Mouse (Mus musculus): ENCODE measurements around the gene Pacsin2.
A peak's percentile ranks its signal among the peaks of the same experiment; 100 is the strongest.
"Not testable (repeated sequence)": the region's sequence is repeated elsewhere in the genome, so short reads cannot be mapped to it uniquely, and the experiment has no call there.

Gene Pacsin2

GRCm38 (mm10) chr15:83375136-83375535, 89.3 kb downstream of the Pacsin2 start:
- peak; percentile 70 for DNase-seq (ENCODE audit: low read depth, low spot score)

GRCm38 (mm10) chr15:83374076-83374475, 90.3 kb downstream of the Pacsin2 start:
- DNase-seq (ENCODE audit: low read depth, low spot score) = no peak

GRCm38 (mm10) chr15:83368702-83369101, 95.7 kb downstream of the Pacsin2 start:
- DNase-seq (ENCODE audit: low read depth, low spot score) = not testable (repeated sequence)

GRCm38 (mm10) chr15:83368261-83368660, 96.1 kb downstream of the Pacsin2 start:
- no peak for DNase-seq (ENCODE audit: low read depth, low spot score)

GRCm38 (mm10) chr15:83366933-83367552, 97.4 kb downstream of the Pacsin2 start:
- DNase-seq (ENCODE audit: low read depth, low spot score) = no peak

- DNase-seq (ENCODE audit: low read depth, low spot score) = no peak
These were observed 98.7 kb downstream of the Pacsin2 start for GRCm38 (mm10) chr15:83365697-83366096.

GRCm38 (mm10) chr15:83364194-83364593, 100.2 kb downstream of the Pacsin2 start:
- DNase-seq (ENCODE audit: low read depth, low spot score) = no peak

- not testable (repeated sequence) for DNase-seq (ENCODE audit: low read depth, low spot score)
These were observed 101.6 kb downstream of the Pacsin2 start for GRCm38 (mm10) chr15:83362813-83363212.

GRCm38 (mm10) chr15:83360899-83361298, 103.5 kb downstream of the Pacsin2 start:
- not testable (repeated sequence) for DNase-seq (ENCODE audit: low read depth, low spot score)

- DNase-seq (ENCODE audit: low read depth, low spot score) = no peak
These were observed 104.3 kb downstream of the Pacsin2 start for GRCm38 (mm10) chr15:83360140-83360539.

GRCm38 (mm10) chr15:83358476-83358875, 105.9 kb downstream of the Pacsin2 start:
- DNase-seq (ENCODE audit: low read depth, low spot score) = no peak

- DNase-seq (ENCODE audit: low read depth, low spot score) = no peak
These were observed 112.9 kb downstream of the Pacsin2 start for GRCm38 (mm10) chr15:83351546-83351945.

GRCm38 (mm10) chr15:83350859-83351258, 113.5 kb downstream of the Pacsin2 start:
- DNase-seq (ENCODE audit: low read depth, low spot score) = no peak

GRCm38 (mm10) chr15:83349954-83350711, 114.3 kb downstream of the Pacsin2 start, which contains the start of gene Arfgap3:
TSS of gene Arfgap3 (minus strand) at chr15:83350247.
- peak; percentile 82 for DNase-seq (ENCODE audit: low read depth, low spot score)

- DNase-seq (ENCODE audit: low read depth, low spot score) = peak; percentile 21
These were observed 115.0 kb downstream of the Pacsin2 start for GRCm38 (mm10) chr15:83349225-83349953.

GRCm38 (mm10) chr15:83348747-83349146, 115.7 kb downstream of the Pacsin2 start:
- no peak for DNase-seq (ENCODE audit: low read depth, low spot score)

GRCm38 (mm10) chr15:83345898-83346529, 118.4 kb downstream of the Pacsin2 start:
- DNase-seq (ENCODE audit: low read depth, low spot score) = no peak

- DNase-seq (ENCODE audit: low read depth, low spot score) = peak; percentile 47
These were observed 119.5 kb downstream of the Pacsin2 start for GRCm38 (mm10) chr15:83344956-83345355.

- DNase-seq (ENCODE audit: low read depth, low spot score) = no peak
These were observed 120.2 kb downstream of the Pacsin2 start for GRCm38 (mm10) chr15:83344157-83344556.

GRCm38 (mm10) chr15:83338908-83339307, 125.5 kb downstream of the Pacsin2 start:
- DNase-seq (ENCODE audit: low read depth, low spot score) = no peak

- peak; percentile 29 for DNase-seq (ENCODE audit: low read depth, low spot score)
These were observed 126.2 kb downstream of the Pacsin2 start for GRCm38 (mm10) chr15:83337903-83338870.

Measured in 3T3-L1 (cell line).